ENCODE assay signal across 10 mouse cellular contexts in the genomic region with DNA sequence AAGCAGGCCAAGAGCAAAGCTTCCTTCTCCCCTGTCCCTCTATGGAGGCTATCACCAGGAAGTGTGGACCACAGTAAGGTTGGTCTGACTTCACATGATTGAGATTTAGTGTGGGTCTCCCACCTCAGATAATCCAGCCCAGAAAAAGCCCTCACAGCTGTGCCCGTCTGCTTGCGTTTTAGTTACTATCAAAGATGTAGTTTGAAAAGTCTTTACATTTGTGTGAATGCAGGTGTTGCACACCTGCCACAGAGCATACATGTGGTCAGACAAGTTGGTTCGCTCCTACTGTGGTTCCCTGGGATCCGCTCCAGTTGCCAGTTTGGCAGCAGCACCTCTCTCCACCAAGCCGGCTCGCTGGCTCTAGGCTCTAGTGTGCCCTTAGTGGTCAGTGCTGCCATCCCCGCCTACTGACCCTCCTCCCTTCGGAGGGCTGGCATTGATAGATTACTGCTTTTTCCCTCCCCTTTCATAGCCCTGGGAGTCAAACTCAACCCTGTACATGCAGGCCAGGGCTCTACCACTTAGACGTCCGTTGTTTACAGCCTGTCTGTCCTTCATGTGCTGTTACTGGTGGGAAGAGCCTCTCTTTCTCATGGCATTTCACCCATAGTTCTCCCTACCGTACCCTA. TPM values are rescaled to one million over a fixed set of nuclear protein-coding genes. Genes with fewer than 3 reads are reported as not detected.
DNase-seq lines count a peak whose midpoint lies in the region; ATAC-seq and TF ChIP-seq lines count a peak whose summit lies in the region.
"Had no signal": no experiment of that assay in that cellular context is flagged by ENCODE, and none has a peak within 500 bp of the region (broad histone marks: within the 10 kb centered on the region; RNA-seq: fewer than 3 reads in every experiment).

No protein-coding gene starts in this region.

- H3K9ac ChIP-seq in heart, embryonic 12.5 days = 0 out of 2 replicates have a peak overlapping the region, but pooled peaks have one; percentile 37
- no peak overlapping the region for H3K9ac ChIP-seq in forebrain, postnatal 0 days
- H3K9ac ChIP-seq: embryonic facial prominence, embryonic 12.5 days had no signal

- H3K4me2 ChIP-seq in heart, embryonic 12.5 days = no peak overlapping the region
- H3K4me2 ChIP-seq in forebrain, postnatal 0 days (ENCODE audit: low read depth) = no peak overlapping the region
- H3K4me2 ChIP-seq: embryonic facial prominence, embryonic 12.5 days had no signal

- H3K9me3 ChIP-seq in heart, embryonic 12.5 days (replicated peaks) = no peaks in the 10 kb centered on the region
- H3K9me3 ChIP-seq in forebrain, postnatal 0 days (ENCODE audit: low read length) = no peaks in the 10 kb centered on the region
- H3K9me3 ChIP-seq: embryonic facial prominence, embryonic 12.5 days; G1E had no signal

- no peaks in the 10 kb centered on the region for H3K27me3 ChIP-seq in heart, embryonic 12.5 days (replicated peaks)
- no peaks in the 10 kb centered on the region for H3K27me3 ChIP-seq in forebrain, postnatal 0 days (ENCODE audit: insufficient read depth, low read length)
- H3K27me3 ChIP-seq: embryonic facial prominence, embryonic 12.5 days had no signal

- peaks cover 48% of the 10 kb centered on the region for H3K36me3 ChIP-seq in heart, embryonic 12.5 days
- H3K36me3 ChIP-seq in forebrain, postnatal 0 days (ENCODE audit: insufficient read depth) = peaks cover 20% of the 10 kb centered on the region; the same call in 1 of the 2 replicates

- intact Hi-C loops in left cerebral cortex, postnatal 10 days (cut with DNase I) = no loop called here

- H3K27ac ChIP-seq in layer of hippocampus, adult 2 months = no peak overlapping the region
- H3K27ac ChIP-seq in heart, embryonic 12.5 days (ENCODE audit: poor library complexity, severe bottlenecking) = peak overlapping the region; percentile 84
- no peak overlapping the region for H3K27ac ChIP-seq in forebrain, postnatal 0 days (ENCODE audit: low read depth, low read length)
- H3K27ac ChIP-seq: embryonic facial prominence, embryonic 12.5 days had no signal

- no peak for DNase-seq in layer of hippocampus, adult 2 months (ENCODE audit: low spot score in 2 of 2)
- no peak for DNase-seq in layer of hippocampus, postnatal 25 days (ENCODE audit: extremely low spot score in 1 of 2, low spot score in 1 of 2)
- DNase-seq in kidney, postnatal 4 days = peak; percentile 60 to 77
- DNase-seq in ovary, postnatal 10 days (ENCODE audit: low spot score) = peak; percentile 8
- no peak for DNase-seq in forebrain, postnatal 0 days
- no peak for DNase-seq in left cerebral cortex, postnatal 10 days (ENCODE audit: extremely low spot score in 1 of 2, low spot score in 2 of 2)
- DNase-seq in spleen, postnatal 36 days (ENCODE audit: low spot score in 2 of 2) = no peak

- 52% methylated on average over 11 of the region's 11 CpGs for WGBS in heart, embryonic 12.5 days
- 80% methylated on average over 11 of the region's 11 CpGs for WGBS in forebrain, postnatal 0 days

- TF ChIP-seq CTCF in layer of hippocampus, adult 2 months (conservative IDR thresholded peaks at IDR 0.05) = peak; percentile 19; the same call in 1 of the 2 replicates
- TF ChIP-seq CTCF in forebrain, postnatal 0 days (IDR thresholded peaks at IDR 0.05; ENCODE audit: low read depth) = no peak

- H3K4me3 ChIP-seq in layer of hippocampus, adult 2 months = no peak overlapping the region
- no peak overlapping the region for H3K4me3 ChIP-seq in heart, embryonic 12.5 days
- H3K4me3 ChIP-seq in forebrain, postnatal 0 days (ENCODE audit: low read depth, low read length) = no peak overlapping the region
- H3K4me3 ChIP-seq: embryonic facial prominence, embryonic 12.5 days had no signal

- no peak for ATAC-seq in heart, embryonic 12.5 days (ENCODE audit: insufficient number of reproducible peaks, low FRiP score)
- ATAC-seq in forebrain, postnatal 0 days = no peak

- peaks cover 42% of the 10 kb centered on the region for H3K4me1 ChIP-seq in heart, embryonic 12.5 days (replicated peaks)
- H3K4me1 ChIP-seq in forebrain, postnatal 0 days (ENCODE audit: insufficient read depth) = no peaks in the 10 kb centered on the region

RNA-seq across cellular contexts. Expression of a gene that starts 25.4 kb away (rescaled TPM):
- total RNA-seq in layer of hippocampus, adult 2 months (2021) = 10 to 100 TPM; 44.9 to 51.5 TPM
- total RNA-seq in layer of hippocampus, postnatal 25 days (2021) = 10 to 100 TPM; 39.7 to 44.4 TPM
- 19.5 and 22.8 TPM in 2 replicates for polyA plus RNA-seq in heart, embryonic 12.5 days (2016; fragmentation: Nextera tagmentation; extraction: Ambion mirVana)
- 10.6 and 13.6 TPM in 2 replicates for total RNA-seq in forebrain, postnatal 0 days (2014; rRNA removed)
- polyA plus RNA-seq in forebrain, postnatal 0 days (2015; fragmentation: Nextera tagmentation; extraction: Ambion mirVana) = 4.0 and 8.1 TPM in 2 replicates
- 10 to 100 TPM; 34.8 to 34.9 TPM for total RNA-seq in left cerebral cortex, postnatal 10 days (2021)

Comparison
In these comparisons a context has a peak if more than half of its experiments do, and no peak if none do; other contexts are left out.
1. DNase-seq: peak in kidney, postnatal 4 days (2 of 2) and ovary, postnatal 10 days (single experiment); none in layer of hippocampus, adult 2 months (0 of 2), layer of hippocampus, postnatal 25 days (0 of 2), forebrain, postnatal 0 days (single experiment), left cerebral cortex, postnatal 10 days (0 of 2) and spleen, postnatal 36 days (0 of 2).